Mouse (Mus musculus) limb, embryonic 10.5 days (tissue): Measurements from ENCODE around the gene Kdm1b. TPM values are rescaled to one million over a fixed set of nuclear protein-coding genes. Genes with fewer than 3 reads are reported as not detected.

Source experiments
- DNase-seq: peaks from one replicate; pipeline ENCODE4 v3.0.0-alpha.2; 2017; ENCODE audit warnings: low spot score
- H3K27ac ChIP-seq: fragments of 300-500 bp; sonication (generic); 2 replicates; pipeline ENCODE4 v1.5.1; 2016; ENCODE audit warnings: mild to moderate bottlenecking
- H3K27me3 ChIP-seq: fragments of 300-500 bp; sonication (generic); 2 replicates; pipeline ENCODE4 v1.6.1; 2016; ENCODE audit warnings: low read depth, mild to moderate bottlenecking; ENCODE audit not compliant: poor library complexity, severe bottlenecking
- H3K36me3 ChIP-seq: fragments of 300-500 bp; sonication (generic); 2 replicates; pipeline ENCODE4 v1.6.1; 2016; ENCODE audit warnings: mild to moderate bottlenecking, moderate library complexity
- H3K4me1 ChIP-seq: fragments of 300-500 bp; sonication (generic); 2 replicates; pipeline ENCODE4 v1.6.1; 2016
- H3K4me3 ChIP-seq: fragments of 300-500 bp; sonication (generic); 2 replicates; pipeline ENCODE4 v1.5.1; 2016; ENCODE audit warnings: mild to moderate bottlenecking, moderate library complexity
- H3K9me3 ChIP-seq: fragments of 300-500 bp; sonication (generic); replicated peaks from 2 replicates; pipeline ENCODE4 v1.6.1; 2016; ENCODE audit warnings: mild to moderate bottlenecking
- WGBS: fragments of 180-500 bp; shearing (Covaris S2); methylation state at CpG from one replicate; pipeline ENCODE4 v1.1.7; 2016; 5-methylcytosine and 5-hydroxymethylcytosine counted together
- polyA plus RNA-seq: library from polyadenylated mRNA; unstranded; fragments of >200 nt; fragmentation: Nextera tagmentation; extraction: Ambion mirVana; gene quantifications from 2 replicates; pipeline ENCODE4 v1.2.1, GENCODE M21; 2016

Gene Kdm1b
- polyA plus RNA-seq, 1 experiment from 2014 or later: 11.2 TPM

- H3K27me3 ChIP-seq: no peaks in the 10 kb centered on the region
Observed at GRCm38 (mm10) chr13:47037946-47038345, 5.4 kb upstream of the Kdm1b start.

GRCm38 (mm10) chr13:47040061-47040460 lies 3.2 kb upstream of the Kdm1b start:
- Histone ChIP-seq H3K4me1 (peaks cover 13% of the 10 kb centered on the region), H3K27ac (no peak overlapping the region), H3K36me3 (no peaks in the 10 kb centered on the region), H3K4me3 (no peak overlapping the region), H3K27me3 (peaks cover 8% of the 10 kb centered on the region; the same call in 1 of the 2 replicates), H3K9me3 (no peaks in the 10 kb centered on the region)
- DNase-seq: no peak
- 94% methylated on average over 5 of the region's 5 CpGs for WGBS

More at GRCm38 (mm10) chr13:47037946-47038345, 5.4 kb upstream of the Kdm1b start:
- Histone ChIP-seq H3K9me3 (no peaks in the 10 kb centered on the region), H3K4me3 (no peak overlapping the region), H3K4me1 (peaks cover 4% of the 10 kb centered on the region; the same call in 1 of the 2 replicates), H3K36me3 (no peaks in the 10 kb centered on the region), H3K27ac (no peak overlapping the region)
- 93% methylated on average over 6 of the region's 6 CpGs for WGBS
- no peak for DNase-seq

- no peak for DNase-seq
- H3K4me3 ChIP-seq: peak overlapping the region; percentile 88
- 0 out of 2 replicates have a peak overlapping the region, but pooled peaks have one; percentile 19 for H3K27ac ChIP-seq
- H3K4me1 ChIP-seq: peaks cover 13% of the 10 kb centered on the region
- no peaks in the 10 kb centered on the region for H3K9me3 ChIP-seq
- no peaks in the 10 kb centered on the region for H3K36me3 ChIP-seq
- WGBS: 60% methylated on average over 8 of the region's 8 CpGs
- peaks cover 11% of the 10 kb centered on the region; the same call in 1 of the 2 replicates for H3K27me3 ChIP-seq
Observed at GRCm38 (mm10) chr13:47042024-47042633, 1.2 kb upstream of the Kdm1b start.

GRCm38 (mm10) chr13:47043833-47044616 lies 726 bp downstream of the Kdm1b start:
- Histone ChIP-seq H3K4me1 (peaks cover 13% of the 10 kb centered on the region), H3K9me3 (no peaks in the 10 kb centered on the region), H3K27ac (peak overlapping the region; percentile 87), H3K27me3 (peaks cover 11% of the 10 kb centered on the region; the same call in 1 of the 2 replicates), H3K36me3 (peaks cover 6% of the 10 kb centered on the region), H3K4me3 (peak overlapping the region; percentile 88)
- WGBS: 1% methylated on average over 45 of the region's 45 CpGs
- peak; percentile 53 for DNase-seq

GRCm38 (mm10) chr13:47044617-47044947 lies 1.3 kb downstream of the Kdm1b start, which contains the start of gene Tpmt:
Gene Tpmt, minus strand, starts transcription at chr13:47044737.
- Histone ChIP-seq H3K27me3 (peaks cover 11% of the 10 kb centered on the region; the same call in 1 of the 2 replicates), H3K4me3 (peak within 1 kb of the TSS; percentile 88), H3K9me3 (no peaks in the 10 kb centered on the region), H3K27ac (peak within 1 kb of the TSS; percentile 87), H3K4me1 (peaks cover 13% of the 10 kb centered on the region), H3K36me3 (peaks cover 11% of the 10 kb centered on the region)
- DNase-seq: no peak
- 19% methylated on average over 10 of the region's 10 CpGs for WGBS

- WGBS: 97% methylated on average over 4 of the region's 4 CpGs
- Histone ChIP-seq H3K27me3 (peaks cover 11% of the 10 kb centered on the region; the same call in 1 of the 2 replicates), H3K9me3 (no peaks in the 10 kb centered on the region), H3K4me1 (peaks cover 9% of the 10 kb centered on the region), H3K27ac (no peak overlapping the region), H3K36me3 (peaks cover 35% of the 10 kb centered on the region), H3K4me3 (no peak overlapping the region)
- DNase-seq: no peak
Observed at GRCm38 (mm10) chr13:47047996-47048395, 4.7 kb downstream of the Kdm1b start.

GRCm38 (mm10) chr13:47050009-47050408 lies 6.7 kb downstream of the Kdm1b start:
- Histone ChIP-seq H3K4me1 (no peaks in the 10 kb centered on the region), H3K4me3 (no peak overlapping the region), H3K27me3 (0 out of 2 replicates have a peak, but pooled peaks cover 3% of the 10 kb centered on the region), H3K9me3 (no peaks in the 10 kb centered on the region), H3K36me3 (peaks cover 43% of the 10 kb centered on the region), H3K27ac (no peak overlapping the region)
- no peak for DNase-seq
- 81% methylated on average over 4 of the region's 4 CpGs for WGBS

- WGBS: 86% methylated on average over 10 of the region's 10 CpGs
- Histone ChIP-seq H3K4me3 (no peak overlapping the region), H3K4me1 (no peaks in the 10 kb centered on the region), H3K9me3 (no peaks in the 10 kb centered on the region), H3K27me3 (no peaks in the 10 kb centered on the region), H3K27ac (no peak overlapping the region), H3K36me3 (peaks cover 41% of the 10 kb centered on the region)
- DNase-seq: no peak
Observed at GRCm38 (mm10) chr13:47053971-47054370, 10.7 kb downstream of the Kdm1b start.

GRCm38 (mm10) chr13:47056126-47056525 lies 12.8 kb downstream of the Kdm1b start:
- 94% methylated on average over 11 of the region's 11 CpGs for WGBS
- H3K4me3 ChIP-seq: no peak overlapping the region
- H3K27ac ChIP-seq: no peak overlapping the region
- no peaks in the 10 kb centered on the region for H3K4me1 ChIP-seq
- no peaks in the 10 kb centered on the region for H3K9me3 ChIP-seq
- H3K36me3 ChIP-seq: peaks cover 34% of the 10 kb centered on the region
- no peak for DNase-seq
- no peaks in the 10 kb centered on the region for H3K27me3 ChIP-seq

- Histone ChIP-seq H3K9me3 (no peaks in the 10 kb centered on the region), H3K4me1 (no peaks in the 10 kb centered on the region), H3K27ac (no peak overlapping the region), H3K27me3 (no peaks in the 10 kb centered on the region), H3K36me3 (peaks cover 32% of the 10 kb centered on the region), H3K4me3 (no peak overlapping the region)
- DNase-seq: no peak
- 96% methylated on average over 5 of the region's 5 CpGs for WGBS
Observed at GRCm38 (mm10) chr13:47056781-47057180, 13.5 kb downstream of the Kdm1b start.

- peaks cover 49% of the 10 kb centered on the region for H3K36me3 ChIP-seq
- H3K4me3 ChIP-seq: no peak overlapping the region
- no peaks in the 10 kb centered on the region for H3K4me1 ChIP-seq
- no peaks in the 10 kb centered on the region for H3K27me3 ChIP-seq
- no peaks in the 10 kb centered on the region for H3K9me3 ChIP-seq
- 92% methylated on average over 17 of the region's 17 CpGs for WGBS
- no peak for DNase-seq
- H3K27ac ChIP-seq: no peak overlapping the region
Observed at GRCm38 (mm10) chr13:47062756-47063155, 19.5 kb downstream of the Kdm1b start.

GRCm38 (mm10) chr13:47063985-47064760 lies 20.9 kb downstream of the Kdm1b start:
- Histone ChIP-seq H3K27ac (no peak overlapping the region), H3K4me3 (no peak overlapping the region), H3K36me3 (peaks cover 49% of the 10 kb centered on the region), H3K9me3 (no peaks in the 10 kb centered on the region), H3K27me3 (no peaks in the 10 kb centered on the region), H3K4me1 (no peaks in the 10 kb centered on the region)
- WGBS: 91% methylated on average over 15 of the region's 15 CpGs
- peak; percentile 23 for DNase-seq
